Mouse (Mus musculus): ENCODE results near the gene Ccnf. TPM values are rescaled to one million over a fixed set of nuclear protein-coding genes. Genes with fewer than 3 reads are reported as not detected.

The Ccnf gene
- total RNA-seq, 2 experiments from 2014 or later: 0.61 to 1.1 TPM

- DNase-seq: peak; percentile 40
Measured at GRCm38 (mm10) chr17:24223513-24223912, 27.8 kb downstream of the Ccnf start.

GRCm38 (mm10) chr17:24222653-24223052 lies 28.6 kb downstream of the Ccnf start:
- DNase-seq: no peak

DNA sequence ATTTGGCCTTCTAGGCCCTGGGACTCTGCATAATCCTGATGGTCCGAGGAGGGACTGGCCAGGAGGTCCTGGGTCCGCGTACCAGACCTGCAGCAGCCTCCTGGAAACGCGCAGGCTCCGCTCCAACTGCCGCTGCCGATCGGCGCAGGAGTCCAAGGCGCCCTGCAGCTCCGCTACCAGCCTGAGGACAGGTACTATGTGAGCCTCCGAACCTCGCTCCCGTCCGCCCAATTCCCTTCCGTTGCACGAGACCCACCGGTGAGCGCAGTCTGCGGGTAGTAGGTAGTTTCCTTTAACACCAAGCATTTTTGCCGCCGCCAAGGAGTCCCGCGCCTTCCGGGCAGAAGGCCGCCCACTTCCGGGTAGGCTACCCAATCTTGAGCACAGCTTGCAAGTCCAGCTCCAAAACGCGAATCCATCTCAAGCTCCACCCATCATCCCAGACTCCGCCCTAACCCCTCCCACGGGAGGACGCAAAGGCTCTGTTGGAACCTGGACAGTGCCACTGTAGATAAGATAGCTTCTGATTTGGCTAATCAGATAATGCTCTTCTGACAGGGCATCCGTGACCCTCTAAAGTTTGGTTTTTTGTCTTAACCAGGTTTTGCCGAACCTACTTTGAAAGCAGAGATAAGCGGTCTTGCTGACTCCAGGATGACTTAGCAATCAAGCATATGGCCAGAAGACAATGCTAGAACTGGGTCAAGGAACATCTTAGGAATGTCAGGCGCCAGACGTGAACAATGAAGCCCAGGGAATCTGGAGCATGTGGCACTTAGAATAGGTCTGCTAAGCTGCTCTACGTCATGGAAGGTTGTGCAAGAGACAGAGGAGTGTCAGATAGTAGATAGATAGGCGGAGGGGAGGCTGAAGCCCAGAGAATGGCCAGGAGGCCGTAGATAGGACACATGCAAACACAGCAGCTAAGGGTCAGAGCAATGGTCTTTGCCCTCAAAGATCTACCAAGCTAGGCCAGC lies 30.6 kb downstream of the Ccnf start, which contains the start of gene Tedc2:
Gene Tedc2, minus strand, starts transcription at position 417 of the 977 bp plus-strand sequence.
- peak; percentile 92 for DNase-seq

- DNase-seq: no peak
Measured at GRCm38 (mm10) chr17:24216836-24217235, 34.4 kb downstream of the Ccnf start.

DNA sequence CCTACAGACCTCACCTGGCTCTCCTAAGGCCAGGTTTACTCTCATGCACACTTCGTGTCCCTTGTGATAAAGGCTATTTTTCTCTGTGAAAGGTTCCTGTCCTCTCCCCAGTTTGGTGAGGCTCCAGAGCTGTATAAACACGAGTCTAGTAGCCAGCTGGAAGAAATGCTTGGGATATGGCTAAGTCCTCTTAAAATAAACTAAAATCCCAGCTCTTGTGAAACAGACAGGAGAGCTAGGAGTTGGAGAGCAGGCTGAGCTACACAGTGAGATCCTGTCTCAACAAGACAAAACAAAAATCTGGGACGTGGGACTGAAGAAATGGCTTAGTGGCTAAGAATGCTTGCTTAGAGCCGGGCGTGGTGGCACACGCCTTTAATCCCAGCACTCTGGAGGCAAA lies 38.1 kb downstream of the Ccnf start:
- DNase-seq: no peak

GRCm38 (mm10) chr17:24212441-24213018 lies 38.8 kb downstream of the Ccnf start:
- DNase-seq: no peak

DNA sequence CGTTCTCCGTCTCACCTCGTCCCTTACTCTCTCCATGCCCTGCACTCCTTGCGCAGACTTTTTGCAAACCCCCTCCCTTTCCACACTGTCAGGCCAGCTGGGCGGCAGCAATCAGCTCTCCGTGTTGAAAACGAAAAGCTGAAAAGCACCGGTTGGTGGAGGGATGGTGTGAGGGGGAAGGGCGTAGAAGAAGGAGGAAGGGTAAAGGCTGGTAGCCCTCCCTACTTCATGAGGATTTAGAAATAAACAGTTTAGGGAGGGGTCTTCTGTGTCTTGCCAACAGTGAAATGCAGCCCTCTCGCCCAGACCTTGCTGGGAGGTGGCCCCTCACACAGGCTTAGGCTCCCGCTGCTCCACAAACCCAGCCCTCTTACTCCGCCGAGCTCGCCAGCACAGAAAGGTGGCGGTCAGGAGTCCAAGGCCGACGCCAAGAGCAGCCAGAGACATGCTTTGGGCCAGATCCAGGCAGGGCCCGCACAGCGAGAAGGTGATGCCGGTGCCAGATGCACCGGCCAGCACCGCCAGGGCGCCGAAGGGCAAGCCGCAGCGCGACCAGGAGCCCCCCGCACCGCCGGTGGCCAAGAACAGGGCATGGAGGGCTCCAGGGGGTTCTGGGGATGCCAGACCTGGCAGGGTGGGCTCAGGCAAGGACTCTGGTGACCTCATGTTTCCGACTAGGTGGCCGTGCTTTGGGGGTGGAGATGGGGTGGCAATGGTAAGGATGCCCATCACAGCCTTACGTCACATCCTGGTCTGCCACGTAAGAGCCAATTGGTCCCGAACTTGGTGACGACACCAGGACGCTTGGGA lies 39.4 kb downstream of the Ccnf start:
- no peak for DNase-seq

DNA sequence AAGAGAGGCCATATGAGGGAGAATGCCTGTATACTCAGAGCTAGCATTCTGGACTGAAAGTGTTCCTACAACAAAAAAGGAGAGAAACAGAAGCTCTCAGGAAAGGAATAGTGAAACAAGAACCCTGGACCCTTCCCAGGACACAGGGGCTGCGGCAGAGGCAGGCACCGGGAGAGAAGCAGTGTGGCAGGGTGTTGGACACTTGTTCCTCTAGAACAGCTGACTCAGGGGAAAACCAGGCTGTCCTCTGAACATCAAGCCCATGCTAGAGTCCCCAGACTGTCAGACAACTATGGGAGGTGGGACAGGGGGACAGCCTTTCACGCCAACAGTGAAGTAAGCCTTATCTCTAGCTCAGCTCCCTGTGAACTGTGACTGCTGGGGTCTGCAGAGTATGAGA lies 40.7 kb downstream of the Ccnf start:
- DNase-seq: no peak

GRCm38 (mm10) chr17:24209916-24210240 lies 41.4 kb downstream of the Ccnf start:
- DNase-seq: no peak

- peak; percentile 43 for DNase-seq
Measured at GRCm38 (mm10) chr17:24209043-24209915, 42.0 kb downstream of the Ccnf start, which contains the start of gene Ntn3. TSS of gene Ntn3 (minus strand) at chr17:24209531.

DNA sequence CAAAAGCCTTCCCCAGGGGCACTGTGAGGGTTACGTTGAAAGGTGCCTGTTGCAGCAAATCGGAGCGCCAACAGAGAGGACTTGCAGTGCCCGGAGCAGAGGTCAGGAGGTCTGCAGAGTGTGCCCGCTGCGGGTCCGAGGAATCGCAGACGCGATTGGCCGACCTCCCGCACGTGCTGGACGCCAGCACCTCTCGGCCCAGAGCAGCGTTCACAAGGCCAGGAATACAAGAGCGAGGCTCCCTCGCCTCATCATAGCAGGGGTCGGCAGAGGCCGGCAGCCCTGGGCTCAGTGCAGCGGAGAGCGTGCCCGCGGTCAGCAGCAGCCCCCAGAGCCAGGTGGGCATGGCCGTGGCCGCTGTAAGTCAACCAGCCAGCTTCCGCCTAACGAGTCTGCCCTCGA lies 42.6 kb downstream of the Ccnf start:
- DNase-seq: no peak

GRCm38 (mm10) chr17:24207768-24208640 lies 43.3 kb downstream of the Ccnf start:
- no peak for DNase-seq

DNA sequence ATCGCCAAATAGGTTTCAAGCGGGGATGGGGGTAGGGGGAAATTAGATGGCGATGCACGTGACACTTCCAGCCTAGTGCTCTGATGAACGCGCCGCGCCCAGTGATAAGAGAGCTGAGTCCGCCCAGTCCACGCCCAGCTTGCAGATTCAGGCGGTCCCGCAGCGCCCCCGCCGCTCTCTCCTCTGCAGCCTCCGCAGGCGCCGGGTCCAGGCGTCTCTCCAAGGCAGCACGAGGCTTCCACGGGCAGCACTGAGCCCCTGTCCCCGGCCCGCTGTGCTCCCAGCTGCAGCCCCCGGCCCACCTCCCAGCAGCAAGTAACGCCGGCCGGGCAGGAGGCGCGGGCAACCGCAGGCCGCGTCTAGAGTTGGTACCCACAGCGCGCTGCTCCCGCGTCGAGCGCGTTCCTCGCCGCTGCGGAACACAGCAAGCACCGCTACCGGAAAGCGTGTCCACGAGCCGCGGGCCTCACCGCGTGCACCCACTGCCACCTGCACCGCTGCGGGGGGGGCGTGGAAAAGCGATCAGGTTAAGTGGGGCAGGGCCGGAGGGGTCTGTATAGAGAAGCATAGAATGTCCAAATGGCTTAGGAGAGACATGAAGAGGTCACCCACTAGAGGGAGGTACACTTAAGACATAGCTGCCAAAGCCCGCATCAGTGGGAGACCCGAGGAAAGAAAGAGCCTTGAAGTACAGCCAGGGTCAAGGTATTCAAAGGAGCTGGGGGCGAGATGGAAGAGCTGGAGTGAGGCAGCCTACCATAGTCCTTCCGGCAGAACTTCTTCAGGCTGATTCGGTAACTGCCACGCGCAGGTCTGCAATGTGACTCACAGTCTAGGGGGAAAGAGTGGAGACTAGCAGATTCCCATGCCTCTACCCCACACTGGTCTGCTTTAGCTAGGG lies 44.6 kb downstream of the Ccnf start:
- no peak for DNase-seq

GRCm38 (mm10) chr17:24205908-24206361 lies 45.3 kb downstream of the Ccnf start:
- DNase-seq: no peak

DNA sequence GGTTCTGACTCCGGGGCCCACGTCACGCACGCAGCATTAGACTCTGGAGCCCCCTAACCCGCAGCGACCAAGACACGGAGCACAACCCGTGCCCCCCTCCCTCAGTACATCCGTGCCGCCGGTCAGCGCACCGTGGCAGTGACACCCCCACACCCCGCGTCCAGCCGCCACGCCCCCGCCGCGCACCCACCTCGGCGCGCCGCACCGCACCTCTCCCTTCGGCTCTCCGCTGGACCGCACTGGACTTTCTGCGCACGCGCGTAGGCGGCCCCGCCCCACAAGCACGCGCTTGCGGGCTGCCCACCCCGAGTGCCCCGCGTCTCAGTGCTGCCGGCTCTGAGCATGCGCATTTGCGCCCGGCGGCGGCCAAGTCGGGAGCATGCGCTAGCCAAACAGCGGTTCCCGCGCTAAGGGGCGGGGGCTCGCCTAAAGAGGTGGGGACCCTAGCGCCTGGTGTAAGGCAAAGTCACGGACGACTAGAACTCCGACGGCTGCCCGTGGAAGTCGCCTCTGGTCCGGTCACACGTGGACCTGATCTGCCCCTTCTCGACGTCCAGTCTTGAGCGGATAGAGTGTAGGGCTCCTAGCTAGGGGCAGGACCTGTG lies 45.9 kb downstream of the Ccnf start, which contains the start of gene Tbc1d24:
Gene Tbc1d24, minus strand, starts transcription at position 279 of the 605 bp plus-strand sequence.
- DNase-seq: peak; percentile 92

DNA sequence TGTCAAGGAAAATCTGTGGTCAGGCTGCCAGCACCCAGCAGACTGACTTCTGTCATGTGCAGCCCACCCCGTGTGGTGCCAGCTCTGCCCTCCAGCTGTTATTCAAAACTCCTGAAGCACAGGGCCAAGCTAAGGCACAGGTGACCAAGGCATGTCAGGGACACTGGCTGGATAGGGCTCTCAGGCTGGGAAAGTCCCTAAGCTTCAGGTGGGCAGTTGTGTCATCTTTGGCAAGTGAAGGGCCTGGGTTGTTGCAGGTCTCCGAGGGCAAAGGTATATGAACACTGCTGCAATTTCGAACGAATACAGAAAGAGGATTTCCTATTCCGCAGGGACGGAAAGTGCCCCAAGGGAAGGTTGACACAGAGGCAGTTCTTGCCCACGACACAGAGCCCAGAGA lies 46.4 kb downstream of the Ccnf start:
- no peak for DNase-seq

- DNase-seq: no peak
Measured at GRCm38 (mm10) chr17:24203611-24204534, 47.4 kb downstream of the Ccnf start.

DNA sequence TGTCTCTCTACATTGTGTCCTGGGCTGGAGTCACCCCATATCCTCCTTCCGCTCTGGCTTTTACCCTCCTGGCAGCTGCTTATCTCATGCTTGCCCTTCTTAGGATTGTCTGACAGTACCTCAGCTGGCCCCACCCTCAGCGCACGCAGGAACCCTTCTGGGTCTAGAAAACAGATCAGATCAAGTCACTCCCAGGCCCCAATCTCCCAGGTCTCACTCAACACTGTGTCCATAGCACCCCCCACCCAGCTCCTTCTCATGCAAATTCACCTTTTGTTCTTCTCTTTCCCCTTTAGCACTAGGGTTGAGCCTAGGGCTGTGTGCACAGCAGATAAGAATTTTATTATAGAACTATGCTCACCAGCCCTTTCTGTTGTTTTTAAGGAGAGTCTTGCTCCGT lies 48.2 kb downstream of the Ccnf start:
- no peak for DNase-seq

All from gastrocnemius, postnatal 25 days (tissue).